24 mouse cellular contexts compared by ENCODE assay signal in the genomic region with DNA sequence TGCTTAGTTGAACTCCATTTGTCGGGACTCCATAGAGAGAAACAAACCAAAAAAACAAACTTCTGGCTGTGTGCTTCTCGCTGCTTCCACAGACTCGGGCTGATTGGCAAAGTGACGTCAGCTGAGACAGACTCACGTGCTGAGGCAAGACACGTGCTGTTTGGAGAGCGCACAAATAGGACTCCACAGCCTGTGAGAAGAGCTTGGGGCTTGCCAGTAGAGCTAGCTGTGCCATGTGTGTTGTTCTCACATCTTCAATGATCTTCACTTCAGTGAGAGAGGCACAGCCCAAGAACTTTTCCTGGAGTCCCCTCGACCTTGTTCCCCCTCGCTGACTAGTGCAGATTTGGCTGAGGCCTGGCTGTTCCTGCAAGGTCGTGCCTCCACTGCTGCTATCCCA. TPM values are rescaled to one million over a fixed set of nuclear protein-coding genes. Genes with fewer than 3 reads are reported as not detected.
DNase-seq lines count a peak whose midpoint lies in the region; ATAC-seq lines count a peak whose summit lies in the region.
"Had no signal": no experiment of that assay in that cellular context is flagged by ENCODE, and none has a peak within 500 bp of the region (broad histone marks: within the 10 kb centered on the region; RNA-seq: fewer than 3 reads in every experiment).

No protein-coding gene starts in this region.

- H3K27ac ChIP-seq in heart, embryonic 11.5 days (ENCODE audit: low read depth, low read length) = no peak overlapping the region
- no peak overlapping the region for H3K27ac ChIP-seq in heart, embryonic 10.5 days
- no peak overlapping the region for H3K27ac ChIP-seq in midbrain, embryonic 11.5 days (ENCODE audit: low read depth, low read length)
- H3K27ac ChIP-seq in midbrain, embryonic 15.5 days = no peak overlapping the region

- H3K9ac ChIP-seq in heart, embryonic 11.5 days (ENCODE audit: low read depth, low read length) = no peak overlapping the region
- no peak overlapping the region for H3K9ac ChIP-seq in midbrain, embryonic 11.5 days (ENCODE audit: low read length)
- H3K9ac ChIP-seq in midbrain, embryonic 15.5 days = no peak overlapping the region

- no peak overlapping the region for H3K4me3 ChIP-seq in heart, embryonic 11.5 days (ENCODE audit: low read depth, low read length)
- no peak overlapping the region for H3K4me3 ChIP-seq in heart, embryonic 10.5 days
- no peak overlapping the region for H3K4me3 ChIP-seq in midbrain, embryonic 11.5 days (ENCODE audit: low read depth, low read length)
- no peak overlapping the region for H3K4me3 ChIP-seq in midbrain, embryonic 15.5 days

- no peaks in the 10 kb centered on the region for H3K36me3 ChIP-seq in heart, embryonic 11.5 days (ENCODE audit: control insufficient read depth, insufficient read depth, low read length)
- no peaks in the 10 kb centered on the region for H3K36me3 ChIP-seq in heart, embryonic 10.5 days
- H3K36me3 ChIP-seq in midbrain, embryonic 11.5 days (ENCODE audit: control insufficient read depth, insufficient read depth, low read length) = no peaks in the 10 kb centered on the region
- H3K36me3 ChIP-seq in midbrain, embryonic 15.5 days (replicated peaks) = no peaks in the 10 kb centered on the region
- H3K36me3 ChIP-seq: G1E had no signal

- H3K4me1 ChIP-seq in heart, embryonic 11.5 days (ENCODE audit: control insufficient read depth, insufficient read depth, low read length) = no peaks in the 10 kb centered on the region
- H3K4me1 ChIP-seq in heart, embryonic 10.5 days = no peaks in the 10 kb centered on the region
- H3K4me1 ChIP-seq in midbrain, embryonic 11.5 days (ENCODE audit: control insufficient read depth, insufficient read depth, low read length) = no peaks in the 10 kb centered on the region
- H3K4me1 ChIP-seq in midbrain, embryonic 15.5 days = no peaks in the 10 kb centered on the region

- H3K4me2 ChIP-seq in heart, embryonic 11.5 days = no peak overlapping the region
- H3K4me2 ChIP-seq in midbrain, embryonic 11.5 days = no peak overlapping the region
- no peak overlapping the region for H3K4me2 ChIP-seq in midbrain, embryonic 15.5 days

- no peak for ATAC-seq in heart, embryonic 11.5 days (replicated peaks; ENCODE audit: insufficient number of reproducible peaks, low FRiP score, low TSS enrichment)
- ATAC-seq in midbrain, embryonic 11.5 days (ENCODE audit: low FRiP score) = no peak
- no peak for ATAC-seq in midbrain, embryonic 15.5 days (replicated peaks)
- ATAC-seq: activated CD4-positive, CD25-positive, alpha-beta regulatory T cell, adult 4 months; CD4-positive, CD25-positive, alpha-beta regulatory T cell, adult 4 months; Patski had no signal

- no peaks in the 10 kb centered on the region for H3K9me3 ChIP-seq in heart, embryonic 11.5 days (replicated peaks; ENCODE audit: control insufficient read depth, low read length)
- H3K9me3 ChIP-seq in heart, embryonic 10.5 days = no peaks in the 10 kb centered on the region
- H3K9me3 ChIP-seq in midbrain, embryonic 11.5 days (ENCODE audit: control insufficient read depth, low read length) = no peaks in the 10 kb centered on the region
- H3K9me3 ChIP-seq in midbrain, embryonic 15.5 days = no peaks in the 10 kb centered on the region
- H3K9me3 ChIP-seq: G1E had no signal

- intact Hi-C loops in heart, postnatal 25 days (cut with DNase I) = no loop called here

- 74% methylated on average over 10 of the region's 10 CpGs for WGBS in heart, embryonic 11.5 days (ENCODE audit: insufficient replicate concordance)
- 77% methylated on average over 10 of the region's 10 CpGs for WGBS in heart, embryonic 10.5 days
- WGBS in midbrain, embryonic 11.5 days = 88% methylated on average over 10 of the region's 10 CpGs
- WGBS in midbrain, embryonic 15.5 days = 92% methylated on average over 10 of the region's 10 CpGs

- peak; percentile 37 for DNase-seq in heart, adult 11 months
- DNase-seq in heart, embryonic 10.5 days (ENCODE audit: low spot score) = peak; percentile 61
- DNase-seq in heart, postnatal 25 days (ENCODE audit: low spot score) = no peak
- peak; percentile 59 for DNase-seq in midbrain, embryonic 11.5 days (ENCODE audit: low spot score, missing footprints)
- peak; percentile 3 for DNase-seq in ES-CJ7 (ENCODE audit: low read depth, low spot score)
- DNase-seq in adrenal gland, postnatal 4 days (ENCODE audit: low spot score in 2 of 2) = no peak
- DNase-seq: adrenal gland, adult 2 months; adrenal gland, adult 8-10 months; adrenal gland, postnatal 10 days; adrenal gland, postnatal 14 days; adrenal gland, postnatal 25 days; adrenal gland, postnatal 36 days; B cell, adult 2 months; cerebellum, adult 11 months; cerebellum, adult 11-12 months; cerebellum, adult 18-20 months; cerebellum, adult 2 months had no signal

- no peaks in the 10 kb centered on the region for H3K27me3 ChIP-seq in heart, embryonic 11.5 days (ENCODE audit: control insufficient read depth, insufficient read depth, low read length)
- no peaks in the 10 kb centered on the region; the same call in 1 of the 2 replicates for H3K27me3 ChIP-seq in heart, embryonic 10.5 days (ENCODE audit: insufficient read depth, poor library complexity, severe bottlenecking)
- no peaks in the 10 kb centered on the region for H3K27me3 ChIP-seq in midbrain, embryonic 11.5 days (ENCODE audit: control insufficient read depth, insufficient read depth, low read length)
- no peaks in the 10 kb centered on the region for H3K27me3 ChIP-seq in midbrain, embryonic 15.5 days (replicated peaks)
- H3K27me3 ChIP-seq: CH12.LX, Patski had no signal

RNA-seq across cellular contexts. Expression of a gene that starts 47.1 kb away (rescaled TPM):
- 13.1 and 16.3 TPM in 2 replicates for polyA plus RNA-seq in heart, embryonic 11.5 days (2014; fragmentation: Nextera tagmentation; extraction: Ambion mirVana)
- 12.4 and 12.5 TPM in 2 replicates for polyA plus RNA-seq in heart, embryonic 10.5 days (2016; fragmentation: Nextera tagmentation; extraction: Ambion mirVana)
- total RNA-seq in heart, postnatal 25 days (2021) = 10 to 100 TPM; 11.9 to 12.3 TPM
- polyA plus RNA-seq in midbrain, embryonic 11.5 days (2014; fragmentation: Nextera tagmentation; extraction: Ambion mirVana) = 31.3 and 34.1 TPM in 2 replicates
- polyA plus RNA-seq in midbrain, embryonic 15.5 days (2015; fragmentation: Nextera tagmentation; extraction: Ambion mirVana) = 19.6 and 23.5 TPM in 2 replicates
- 10 to 100 TPM; 18.8 to 22.4 TPM for total RNA-seq in adrenal gland, postnatal 4 days (2021)

RNA-seq across cellular contexts. Expression of a gene that starts 50.5 kb away (rescaled TPM):
- 1.3 TPM in 2 replicates for polyA plus RNA-seq in heart, embryonic 11.5 days (2014; fragmentation: Nextera tagmentation; extraction: Ambion mirVana)
- 0.83 and 1.1 TPM in 2 replicates for polyA plus RNA-seq in heart, embryonic 10.5 days (2016; fragmentation: Nextera tagmentation; extraction: Ambion mirVana)
- total RNA-seq in heart, postnatal 25 days (2021) = 1 to 10 TPM; 1.5 to 2.0 TPM
- polyA plus RNA-seq in midbrain, embryonic 11.5 days (2014; fragmentation: Nextera tagmentation; extraction: Ambion mirVana) = 3.4 and 4.6 TPM in 2 replicates
- 2.4 and 3.0 TPM in 2 replicates for polyA plus RNA-seq in midbrain, embryonic 15.5 days (2015; fragmentation: Nextera tagmentation; extraction: Ambion mirVana)
- 1 to 10 TPM; 6.6 to 6.7 TPM for total RNA-seq in adrenal gland, postnatal 4 days (2021)

Comparison
In these comparisons a context has a peak if more than half of its experiments do, and no peak if none do; other contexts are left out.
1. DNase-seq: peak in heart, adult 11 months (single experiment), heart, embryonic 10.5 days (single experiment), midbrain, embryonic 11.5 days (single experiment) and ES-CJ7 (single experiment); none in heart, postnatal 25 days (single experiment) and adrenal gland, postnatal 4 days (0 of 2).